Comparison of ENCODE assay signal across 8 mouse cellular contexts in the genomic region with DNA sequence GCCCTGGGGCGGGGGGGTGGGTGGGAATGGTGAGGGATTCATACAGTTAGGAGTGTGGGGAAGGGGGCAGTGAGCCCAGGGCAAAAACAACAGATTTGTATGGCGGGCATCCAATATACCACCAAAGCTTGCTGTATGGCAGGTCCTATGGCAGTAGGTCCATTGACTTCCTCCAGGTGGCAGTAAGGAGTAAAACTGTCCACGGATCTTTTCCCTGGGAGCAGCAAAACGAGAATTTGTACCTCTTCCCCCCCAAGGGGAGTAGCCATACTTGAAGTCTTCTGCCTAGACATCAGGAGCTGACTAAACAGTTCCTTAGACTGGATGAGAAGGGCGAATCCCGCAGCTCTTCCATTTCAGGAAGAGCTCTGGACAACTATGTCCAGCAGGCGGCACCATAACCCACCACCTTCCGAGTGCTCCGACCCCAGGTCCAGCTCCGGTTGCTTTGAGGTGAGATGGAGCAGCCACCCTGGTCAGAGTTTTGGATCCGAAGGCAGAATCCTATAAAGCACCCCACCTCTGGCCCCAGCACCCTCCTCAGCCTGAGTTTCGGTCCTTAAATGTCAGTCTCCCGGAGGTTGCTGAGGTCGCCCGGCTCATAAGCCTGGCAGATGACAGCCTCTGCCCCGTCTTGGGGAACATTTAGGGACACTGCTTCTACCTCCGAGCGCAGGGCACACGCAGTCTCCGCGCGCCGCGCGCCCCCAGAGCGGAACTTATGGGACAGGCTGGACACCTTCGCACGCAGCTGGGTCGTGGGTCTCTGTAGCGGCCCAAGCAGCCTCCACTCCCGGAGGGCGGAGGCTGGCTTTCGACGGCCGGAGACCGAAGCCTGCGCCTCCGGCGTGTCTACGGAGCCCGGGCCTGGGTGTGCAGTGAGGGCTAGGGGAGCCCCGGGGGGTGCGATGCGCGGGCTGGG. TPM values are rescaled to one million over a fixed set of nuclear protein-coding genes. Genes with fewer than 3 reads are reported as not detected.
DNase-seq lines count a peak whose midpoint lies in the region; ATAC-seq lines count a peak whose summit lies in the region.

No protein-coding gene starts in this region.

- DNase-seq in 3T3-L1 (ENCODE audit: low read depth, low spot score) = peak; percentile 50
- DNase-seq in Muller cell, postnatal 12 days (ENCODE audit: inconsistent ontology term) = peak; percentile 74
- DNase-seq in gastrocnemius, postnatal 36 days = peak; percentile 35 to 50
- peak; percentile 78 for DNase-seq in midbrain, embryonic 14.5 days

- peak overlapping the region; percentile 33; the same call in 1 of the 2 replicates for H3K9ac ChIP-seq in intestine, embryonic 15.5 days
- H3K9ac ChIP-seq in limb, embryonic 15.5 days = peak overlapping the region; percentile 35
- peak overlapping the region; percentile 39 for H3K9ac ChIP-seq in midbrain, embryonic 14.5 days (replicated peaks; ENCODE audit: low read length)
- H3K9ac ChIP-seq in stomach, embryonic 15.5 days = peak overlapping the region; percentile 23; the same call in 1 of the 2 replicates

- 2% methylated on average over 45 of the region's 45 CpGs for WGBS in intestine, embryonic 15.5 days
- WGBS in limb, embryonic 15.5 days = 2% methylated on average over 45 of the region's 45 CpGs
- 2% methylated on average over 45 of the region's 45 CpGs for WGBS in midbrain, embryonic 14.5 days
- 2% methylated on average over 45 of the region's 45 CpGs for WGBS in stomach, embryonic 15.5 days

- peak overlapping the region; percentile 44 for H3K4me3 ChIP-seq in intestine, embryonic 15.5 days (replicated peaks)
- peak overlapping the region; percentile 45 for H3K4me3 ChIP-seq in limb, embryonic 15.5 days
- peak overlapping the region; percentile 43 for H3K4me3 ChIP-seq in midbrain, embryonic 14.5 days (replicated peaks; ENCODE audit: low read depth, low read length)
- H3K4me3 ChIP-seq in stomach, embryonic 15.5 days (replicated peaks) = peak overlapping the region; percentile 45

- peaks cover 8% of the 10 kb centered on the region for H3K4me1 ChIP-seq in intestine, embryonic 15.5 days (replicated peaks)
- peaks cover 17% of the 10 kb centered on the region for H3K4me1 ChIP-seq in limb, embryonic 15.5 days
- H3K4me1 ChIP-seq in midbrain, embryonic 14.5 days (ENCODE audit: control insufficient read depth, insufficient read depth, low read length) = peaks cover 8% of the 10 kb centered on the region; the same call in 1 of the 2 replicates
- H3K4me1 ChIP-seq in stomach, embryonic 15.5 days = peaks cover 13% of the 10 kb centered on the region

- ATAC-seq in common myeloid progenitor, adult 5-6 weeks (replicated peaks; ENCODE audit: low read depth, poor library complexity, severe bottlenecking) = peak; percentile 66
- ATAC-seq in intestine, embryonic 15.5 days = peak; percentile 55
- no peak for ATAC-seq in limb, embryonic 15.5 days (ENCODE audit: insufficient number of reproducible peaks, low FRiP score, low TSS enrichment, low read depth)
- peak; percentile 53; the same call in 1 of the 2 replicates for ATAC-seq in midbrain, embryonic 14.5 days (ENCODE audit: low FRiP score, low TSS enrichment)
- ATAC-seq in stomach, embryonic 15.5 days (ENCODE audit: insufficient read depth, low FRiP score, low read depth) = peak; percentile 51; the same call in 1 of the 2 replicates

- H3K36me3 ChIP-seq in intestine, embryonic 15.5 days = no peaks in the 10 kb centered on the region
- H3K36me3 ChIP-seq in limb, embryonic 15.5 days = no peaks in the 10 kb centered on the region
- no peaks in the 10 kb centered on the region for H3K36me3 ChIP-seq in midbrain, embryonic 14.5 days (ENCODE audit: control insufficient read depth, insufficient read depth, low read length)
- H3K36me3 ChIP-seq in stomach, embryonic 15.5 days = no peaks in the 10 kb centered on the region

- H3K27me3 ChIP-seq in intestine, embryonic 15.5 days (replicated peaks) = peaks cover 42% of the 10 kb centered on the region
- peaks cover 53% of the 10 kb centered on the region for H3K27me3 ChIP-seq in limb, embryonic 15.5 days
- peaks cover 38% of the 10 kb centered on the region for H3K27me3 ChIP-seq in midbrain, embryonic 14.5 days (ENCODE audit: control insufficient read depth, insufficient read depth, low read length)
- peaks cover 30% of the 10 kb centered on the region for H3K27me3 ChIP-seq in stomach, embryonic 15.5 days (replicated peaks)

- H3K4me2 ChIP-seq in intestine, embryonic 15.5 days (replicated peaks) = peak overlapping the region; percentile 92
- H3K4me2 ChIP-seq in limb, embryonic 15.5 days = peak overlapping the region; percentile 85
- peak overlapping the region; percentile 73 for H3K4me2 ChIP-seq in midbrain, embryonic 14.5 days (ENCODE audit: low read length)
- peak overlapping the region; percentile 95 for H3K4me2 ChIP-seq in stomach, embryonic 15.5 days

- H3K9me3 ChIP-seq in intestine, embryonic 15.5 days = no peaks in the 10 kb centered on the region
- no peaks in the 10 kb centered on the region for H3K9me3 ChIP-seq in limb, embryonic 15.5 days
- H3K9me3 ChIP-seq in midbrain, embryonic 14.5 days (ENCODE audit: control insufficient read depth, low read length) = no peaks in the 10 kb centered on the region
- H3K9me3 ChIP-seq in stomach, embryonic 15.5 days = no peaks in the 10 kb centered on the region

- intact Hi-C loops in gastrocnemius, postnatal 36 days (cut with DNase I) = loop anchor here (1.0 to 10.0 kb wide), 4 partner anchors 127 to 399 kb away; no protein-coding TSS in a partner anchor

- no peak overlapping the region for H3K27ac ChIP-seq in intestine, embryonic 15.5 days
- no peak overlapping the region for H3K27ac ChIP-seq in limb, embryonic 15.5 days
- no peak overlapping the region for H3K27ac ChIP-seq in midbrain, embryonic 14.5 days (replicated peaks; ENCODE audit: low read depth, low read length)
- H3K27ac ChIP-seq in stomach, embryonic 15.5 days = no peak overlapping the region

RNA-seq across cellular contexts. Expression of a gene that starts 16.4 kb away (rescaled TPM):
- not detected in 2 replicates for total RNA-seq in common myeloid progenitor, adult 5-6 weeks (2017)
- total RNA-seq in gastrocnemius, postnatal 36 days (2021) = under 1 TPM; 0.27 to 0.87 TPM
- polyA plus RNA-seq in intestine, embryonic 15.5 days (2015; fragmentation: Nextera tagmentation; extraction: Ambion mirVana) = 0.45 and 0.56 TPM in 2 replicates
- 0.71 and 0.72 TPM in 2 replicates for polyA plus RNA-seq in limb, embryonic 15.5 days (2015; fragmentation: Nextera tagmentation; extraction: Ambion mirVana)
- not detected in 2 replicates for polyA plus RNA-seq in midbrain, embryonic 14.5 days (2014; fragmentation: Nextera tagmentation; extraction: Ambion mirVana)
- 0.85 and 0.96 TPM in 2 replicates for polyA plus RNA-seq in stomach, embryonic 15.5 days (2015; fragmentation: Nextera tagmentation; extraction: Ambion mirVana)

RNA-seq across cellular contexts. Expression of a gene that starts 54.4 kb away (rescaled TPM):
- total RNA-seq in common myeloid progenitor, adult 5-6 weeks (2017) = 9.3 and 23.2 TPM in 2 replicates
- total RNA-seq in gastrocnemius, postnatal 36 days (2021) = 100 to 1,000 TPM; 103 to 399 TPM
- polyA plus RNA-seq in intestine, embryonic 15.5 days (2015; fragmentation: Nextera tagmentation; extraction: Ambion mirVana) = 23.3 and 24.0 TPM in 2 replicates
- 54.0 and 55.1 TPM in 2 replicates for polyA plus RNA-seq in limb, embryonic 15.5 days (2015; fragmentation: Nextera tagmentation; extraction: Ambion mirVana)
- polyA plus RNA-seq in midbrain, embryonic 14.5 days (2014; fragmentation: Nextera tagmentation; extraction: Ambion mirVana) = 31.4 and 37.7 TPM in 2 replicates
- 32.8 and 41.6 TPM in 2 replicates for polyA plus RNA-seq in stomach, embryonic 15.5 days (2015; fragmentation: Nextera tagmentation; extraction: Ambion mirVana)
